Mouse (Mus musculus) thymus, postnatal 25 days (tissue): Measurements from ENCODE around the gene Orai3.
"Not testable (repeated sequence)": the region's sequence is repeated elsewhere in the genome, so short reads cannot be mapped to it uniquely, and the experiment has no call there.

Experiments
- DNase-seq: peaks from one replicate; pipeline ENCODE4 v3.0.0; 2022

Gene Orai3

GRCm38 (mm10) chr7:127769651-127770038, at the start of gene Orai3:
Gene Orai3 (plus strand): TSS chr7:127769815.
- peak; percentile 68 for DNase-seq

GRCm38 (mm10) chr7:127725490-127725889, 44.1 kb upstream of the Orai3 start:
- no peak for DNase-seq

GRCm38 (mm10) chr7:127725924-127726323, 43.7 kb upstream of the Orai3 start:
- no peak for DNase-seq

GRCm38 (mm10) chr7:127727898-127728297, 41.7 kb upstream of the Orai3 start:
- no peak for DNase-seq

- no peak for DNase-seq
Observed at GRCm38 (mm10) chr7:127730170-127730569, 39.4 kb upstream of the Orai3 start.

DNA sequence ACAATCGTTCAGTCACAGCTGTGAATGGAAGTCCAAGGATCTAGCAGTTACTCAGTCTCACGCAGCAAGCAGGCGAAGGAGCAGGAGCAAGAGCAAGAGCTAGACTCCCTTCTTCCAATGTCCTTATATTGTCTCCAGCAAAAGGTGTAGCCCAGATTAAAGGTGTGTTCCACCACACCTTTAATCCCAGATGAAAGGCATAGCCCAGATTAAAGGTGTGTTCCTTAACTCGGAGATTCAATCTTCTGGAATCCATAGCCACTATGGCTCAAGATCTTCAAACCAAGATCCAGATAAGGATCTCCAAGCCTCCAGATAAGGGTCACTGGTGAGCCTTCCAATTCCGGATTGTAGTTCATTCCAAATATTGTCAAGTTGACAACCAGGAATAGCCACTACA, 37.5 kb upstream of the Orai3 start, which contains the start of gene Ctf2:
Ctf2 (minus strand) TSS at position 101 of the 400 bp plus-strand sequence.
- DNase-seq, result not testable (repeated sequence)

DNA sequence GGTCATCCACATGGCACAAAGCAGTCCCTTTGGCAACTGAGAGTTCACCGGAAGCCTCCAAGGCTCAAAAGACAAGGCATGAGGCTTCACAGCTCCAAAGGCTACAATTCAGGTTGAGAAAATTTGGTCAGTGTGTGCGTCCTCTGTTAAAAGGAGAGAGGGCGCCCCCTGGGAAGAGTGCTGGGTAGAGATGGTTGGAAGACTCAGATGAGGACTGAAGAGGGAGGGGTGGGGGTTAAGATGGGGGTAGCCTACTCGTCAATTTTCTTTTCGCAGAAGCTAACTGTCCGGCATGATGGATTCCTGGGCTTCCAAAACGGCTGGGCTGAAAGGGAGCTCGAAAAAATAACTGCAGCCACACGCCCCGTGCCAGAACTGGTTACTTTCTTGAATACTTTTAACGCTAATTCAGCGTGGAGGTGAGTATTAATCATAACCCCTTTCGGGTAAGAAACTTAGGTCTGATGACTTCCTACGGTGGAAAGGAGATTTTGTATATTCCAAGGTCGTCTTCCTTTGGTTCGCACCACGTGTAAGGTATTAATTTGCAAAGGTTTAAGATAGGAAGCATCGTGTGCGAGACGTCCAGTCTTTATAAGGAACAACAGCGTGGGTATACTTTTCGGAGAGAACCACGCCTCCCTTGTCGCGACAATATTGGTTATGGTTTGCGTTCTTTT, 25.1 kb upstream of the Orai3 start, which contains the start of gene Fbxl19:
Fbxl19 (plus strand) TSS at position 178 of the 680 bp plus-strand sequence.
- DNase-seq, result peak; percentile 74

- peak; percentile 88 for DNase-seq
Observed at GRCm38 (mm10) chr7:127745251-127745651, 24.4 kb upstream of the Orai3 start.

GRCm38 (mm10) chr7:127745652-127746493, 23.7 kb upstream of the Orai3 start:
- peak; percentile 75 for DNase-seq

GRCm38 (mm10) chr7:127746494-127747491, 22.8 kb upstream of the Orai3 start:
- DNase-seq, result peak; percentile 40

DNA sequence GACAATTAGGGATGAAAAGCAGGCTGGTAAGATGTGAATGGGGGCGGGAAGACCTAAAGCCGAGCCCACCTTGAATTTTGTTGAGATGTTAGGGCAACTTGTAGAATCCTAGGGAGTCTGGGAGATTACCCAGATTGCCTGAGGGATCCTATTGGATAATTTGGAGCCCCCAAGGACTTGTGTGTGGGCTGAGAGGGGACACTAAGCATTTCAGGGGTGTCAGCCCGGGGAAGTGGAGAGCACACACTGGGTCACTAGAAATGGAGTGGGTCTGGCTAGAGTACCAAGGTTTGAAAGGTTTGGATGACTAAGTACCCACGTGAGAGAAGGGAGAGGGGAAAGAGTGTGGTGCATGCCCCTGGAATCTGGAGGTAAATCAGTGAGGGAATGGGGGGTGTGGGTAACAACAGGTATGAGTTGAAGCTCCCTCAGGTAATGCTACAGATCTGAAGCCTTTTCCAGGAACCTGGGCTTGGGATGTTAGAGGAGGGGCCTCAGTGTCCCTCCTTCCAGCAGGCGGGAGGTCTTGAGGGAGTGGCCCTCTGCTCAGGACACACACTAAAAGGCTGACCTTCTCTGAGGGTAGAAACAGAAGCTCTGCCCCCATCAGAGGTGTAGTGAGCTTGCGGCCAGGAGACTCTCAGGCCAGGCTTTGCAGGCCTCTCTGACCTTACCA, 21.9 kb upstream of the Orai3 start:
- DNase-seq, result no peak

- no peak for DNase-seq
Observed at GRCm38 (mm10) chr7:127748235-127748560, 21.4 kb upstream of the Orai3 start.

DNA sequence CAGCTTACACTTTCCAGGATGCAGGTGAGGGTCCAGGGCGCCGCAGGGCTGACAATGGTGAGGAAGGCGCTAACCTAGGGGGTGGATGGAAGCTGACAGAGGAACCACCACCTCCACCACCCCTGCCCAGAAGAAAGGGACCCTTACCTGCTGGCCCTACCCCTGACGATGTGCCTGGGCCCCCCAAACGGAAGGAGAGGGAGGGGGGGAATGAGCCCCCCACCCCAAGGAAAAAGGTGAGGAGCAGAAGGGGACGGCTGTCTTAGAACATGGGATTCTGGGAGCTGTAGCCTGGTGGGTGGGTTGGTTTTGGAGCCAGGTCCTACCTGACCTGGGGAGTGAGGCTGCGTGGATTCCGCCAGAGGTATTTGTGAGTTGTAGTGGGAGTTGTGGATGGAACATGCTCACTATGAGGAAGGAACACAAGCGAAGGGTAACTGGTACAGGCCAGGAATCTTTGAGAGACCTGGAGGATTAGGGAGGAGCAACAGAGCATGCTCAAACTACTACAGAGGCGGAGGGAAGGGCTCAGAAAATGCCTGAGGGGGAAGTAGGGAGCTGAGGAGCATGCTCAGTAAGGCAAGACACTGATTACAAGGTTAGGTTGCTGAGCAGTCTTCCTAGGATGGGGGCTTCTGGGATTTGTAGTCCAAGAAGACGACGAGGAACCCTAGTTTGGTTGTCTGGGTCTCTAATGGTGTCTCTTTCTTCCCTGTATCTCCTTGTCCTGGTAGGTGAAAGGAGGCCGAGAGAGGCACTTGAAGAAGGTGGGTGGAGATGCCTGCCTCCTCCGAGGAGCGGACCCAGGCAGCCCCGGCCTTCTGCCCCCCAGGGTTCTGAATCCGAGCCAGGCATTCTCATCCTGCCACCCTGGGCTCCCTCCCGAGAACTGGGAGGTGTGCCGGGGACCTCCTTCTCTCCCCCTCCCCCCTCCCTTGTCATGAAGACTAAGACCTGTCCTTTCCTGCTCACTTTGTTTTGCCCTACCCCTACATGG, 19.2 kb upstream of the Orai3 start:
- DNase-seq, result no peak

- no peak for DNase-seq
Observed at GRCm38 (mm10) chr7:127751619-127752018, 18.0 kb upstream of the Orai3 start.

GRCm38 (mm10) chr7:127752069-127752468, 17.5 kb upstream of the Orai3 start:
- DNase-seq, result no peak

- no peak for DNase-seq
Observed at GRCm38 (mm10) chr7:127753158-127753557, 16.5 kb upstream of the Orai3 start.

DNA sequence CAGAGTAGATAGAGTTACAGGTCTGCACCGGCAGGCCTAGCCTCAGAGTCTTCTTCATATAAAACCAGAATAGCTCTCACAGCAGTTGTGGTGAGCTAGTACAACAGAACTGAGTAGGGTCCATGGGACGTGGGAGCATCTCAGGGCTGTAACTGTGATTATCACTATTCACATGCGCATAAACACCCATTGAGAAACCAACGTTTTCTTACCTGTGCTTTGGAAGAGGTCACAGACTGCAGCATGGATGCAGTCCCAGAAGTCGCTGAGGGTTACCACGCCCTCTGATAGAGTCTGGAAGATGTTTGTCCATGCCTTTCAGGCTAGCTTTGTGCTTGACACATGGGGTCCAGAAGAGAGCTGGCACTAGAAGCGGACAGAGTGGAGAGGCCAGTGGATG, 15.9 kb upstream of the Orai3 start:
- DNase-seq, result no peak

GRCm38 (mm10) chr7:127759716-127760115, 9.9 kb upstream of the Orai3 start:
- DNase-seq, result no peak

DNA sequence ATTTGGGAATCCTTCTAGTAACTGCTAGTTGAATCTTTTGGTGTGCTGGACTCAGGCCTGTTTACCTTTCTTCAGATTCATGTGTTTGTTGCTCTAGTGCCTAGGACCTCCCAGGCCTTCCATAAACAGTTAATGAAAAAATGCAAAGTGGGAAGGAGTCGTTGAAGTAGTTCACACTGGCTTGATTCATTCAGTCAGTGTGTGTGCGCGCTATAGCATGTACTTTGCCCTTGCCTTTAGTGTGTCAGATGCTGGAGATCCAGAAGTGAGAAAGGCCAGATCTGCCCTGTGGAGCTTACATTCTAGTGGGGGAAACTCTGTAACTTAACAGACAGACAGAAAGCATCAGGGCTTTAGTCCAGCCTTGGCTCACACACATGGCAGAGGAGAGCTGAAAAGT, 9.1 kb upstream of the Orai3 start:
- DNase-seq, result no peak

GRCm38 (mm10) chr7:127761026-127761425, 8.6 kb upstream of the Orai3 start:
- DNase-seq, result peak; percentile 57

DNA sequence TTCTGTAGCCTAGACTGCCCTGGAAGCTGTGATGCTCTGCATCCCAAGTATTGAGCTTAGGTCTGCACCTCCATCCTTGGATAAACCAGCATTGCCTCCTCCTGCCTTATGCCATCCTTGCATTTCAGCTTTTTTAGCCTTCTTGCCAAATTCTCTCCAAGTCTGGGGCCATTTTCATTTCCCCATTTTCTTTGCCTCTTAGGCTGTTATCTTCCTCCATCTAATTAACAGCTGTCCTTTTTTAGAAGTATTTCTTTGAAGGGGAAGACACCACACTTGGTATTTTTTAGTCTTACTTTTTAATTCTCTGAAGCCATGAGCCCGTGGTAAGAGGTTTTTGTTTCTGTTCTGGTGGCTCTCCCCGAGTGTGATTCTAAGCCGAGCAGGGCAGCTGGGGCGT, 6.0 kb upstream of the Orai3 start:
- no peak for DNase-seq
